Mouse (Mus musculus): ENCODE data around the gene Tpmt. TPM values are rescaled to one million over a fixed set of nuclear protein-coding genes. Genes with fewer than 3 reads are reported as not detected.

Tpmt gene
- polyA plus RNA-seq, 1 experiment from 2014 or later = 21.6 TPM

DNA sequence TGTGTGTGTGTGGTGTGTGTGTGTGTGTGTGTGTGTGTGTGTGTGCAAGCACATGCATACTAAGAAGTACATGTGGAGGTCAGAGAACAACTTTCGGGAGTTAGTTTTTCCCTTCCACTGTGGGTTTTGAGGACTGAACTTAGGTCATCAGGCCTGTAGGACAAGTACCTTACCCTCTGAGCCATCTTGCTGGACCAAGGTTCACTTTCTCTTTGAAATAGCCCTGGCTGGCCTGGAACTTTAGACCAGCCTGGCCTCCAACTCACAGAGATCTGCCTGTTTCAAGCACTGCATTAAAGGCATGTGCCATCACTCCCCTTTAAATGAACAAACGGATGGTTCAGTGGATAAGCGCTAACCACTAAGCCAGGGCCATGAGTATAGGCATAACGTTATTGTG lies 10.9 kb downstream of the Tpmt start:
- Histone ChIP-seq H3K9ac (no peak overlapping the region), H3K9me3 (no peaks in the 10 kb centered on the region), H3K4me1 (no peaks in the 10 kb centered on the region), H3K36me3 (replicated peaks) (no peaks in the 10 kb centered on the region; the same call in 1 of the 2 replicates), H3K4me2 (no peak overlapping the region), H3K27ac (no peak overlapping the region), H3K4me3 (no peak overlapping the region), H3K27me3 (replicated peaks) (no peaks in the 10 kb centered on the region)
- WGBS = 82% methylated on average over 4 of the region's 4 CpGs
- no peak for ATAC-seq (replicated peaks)

GRCm38 (mm10) chr13:47030376-47031107 lies 14.0 kb downstream of the Tpmt start:
- ATAC-seq (replicated peaks) = no peak
- Histone ChIP-seq H3K27me3 (replicated peaks) (no peaks in the 10 kb centered on the region), H3K4me3 (no peak overlapping the region), H3K27ac (no peak overlapping the region), H3K36me3 (replicated peaks) (no peaks in the 10 kb centered on the region; the same call in 1 of the 2 replicates), H3K9me3 (no peaks in the 10 kb centered on the region), H3K9ac (no peak overlapping the region), H3K4me1 (no peaks in the 10 kb centered on the region), H3K4me2 (no peak overlapping the region)
- WGBS = 90% methylated on average over 17 of the region's 17 CpGs

- WGBS = 78% methylated on average over 7 of the region's 7 CpGs
- Histone ChIP-seq H3K36me3 (replicated peaks) (no peaks in the 10 kb centered on the region), H3K4me2 (no peak overlapping the region), H3K9ac (no peak overlapping the region), H3K27me3 (replicated peaks) (no peaks in the 10 kb centered on the region), H3K9me3 (no peaks in the 10 kb centered on the region), H3K4me3 (no peak overlapping the region), H3K27ac (no peak overlapping the region), H3K4me1 (no peaks in the 10 kb centered on the region)
- ATAC-seq (replicated peaks) = no peak
Observed at GRCm38 (mm10) chr13:47020798-47021197, 23.7 kb downstream of the Tpmt start.

DNA sequence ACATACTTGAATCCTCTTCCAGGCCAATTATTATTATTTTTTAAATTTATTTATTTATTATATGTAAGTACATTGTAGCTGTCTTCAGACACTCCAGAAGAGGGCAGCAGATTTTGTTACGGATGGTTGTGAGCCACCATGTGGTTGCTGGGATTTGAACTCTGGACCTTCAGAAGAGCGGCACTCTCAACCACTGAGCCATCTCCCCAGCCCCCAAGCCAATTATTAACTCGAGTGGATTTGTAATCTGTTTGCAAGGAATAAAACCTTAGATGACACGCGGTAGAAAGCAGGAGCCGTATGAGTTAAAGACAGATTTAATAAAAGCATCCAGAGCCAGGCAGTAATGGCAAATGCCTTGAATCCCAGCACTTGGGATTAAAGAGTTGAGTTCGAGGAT lies 24.8 kb downstream of the Tpmt start:
- no peak for ATAC-seq (replicated peaks)
- H3K4me1 ChIP-seq = 0 out of 2 replicates have a peak, but pooled peaks cover 4% of the 10 kb centered on the region
- H3K27me3 ChIP-seq (replicated peaks) = no peaks in the 10 kb centered on the region
- H3K36me3 ChIP-seq (replicated peaks) = no peaks in the 10 kb centered on the region
- H3K9me3 ChIP-seq = no peaks in the 10 kb centered on the region
- H3K4me3 ChIP-seq = no peak overlapping the region
- no peak overlapping the region for H3K4me2 ChIP-seq
- H3K9ac ChIP-seq = no peak overlapping the region
- H3K27ac ChIP-seq = no peak overlapping the region
- 88% methylated on average over 7 of the region's 7 CpGs for WGBS

- Histone ChIP-seq H3K4me2 (no peak overlapping the region), H3K36me3 (replicated peaks) (no peaks in the 10 kb centered on the region), H3K9ac (no peak overlapping the region), H3K4me1 (peaks cover 13% of the 10 kb centered on the region), H3K27me3 (replicated peaks) (no peaks in the 10 kb centered on the region), H3K4me3 (no peak overlapping the region), H3K9me3 (no peaks in the 10 kb centered on the region), H3K27ac (no peak overlapping the region)
- WGBS = 42% methylated on average over 5 of the region's 5 CpGs
- no peak for ATAC-seq (replicated peaks)
Observed at GRCm38 (mm10) chr13:47017259-47017658, 27.3 kb downstream of the Tpmt start.

- peaks cover 13% of the 10 kb centered on the region for H3K4me1 ChIP-seq
- no peaks in the 10 kb centered on the region for H3K27me3 ChIP-seq (replicated peaks)
- 0 out of 2 replicates have a peak, but pooled peaks cover 3% of the 10 kb centered on the region for H3K36me3 ChIP-seq (replicated peaks)
- peaks cover 13% of the 10 kb centered on the region for H3K9me3 ChIP-seq
- ATAC-seq (replicated peaks) = peak; percentile 22; the same call in 1 of the 2 replicates
- 84% methylated on average over 5 of the region's 5 CpGs for WGBS
- peak overlapping the region; percentile 56; the same call in 1 of the 2 replicates for H3K9ac ChIP-seq
- no peak overlapping the region for H3K27ac ChIP-seq
- H3K4me3 ChIP-seq = peak overlapping the region; percentile 73
- H3K4me2 ChIP-seq = peak overlapping the region; percentile 100
Observed at GRCm38 (mm10) chr13:47015195-47015501, 29.4 kb downstream of the Tpmt start.

DNA sequence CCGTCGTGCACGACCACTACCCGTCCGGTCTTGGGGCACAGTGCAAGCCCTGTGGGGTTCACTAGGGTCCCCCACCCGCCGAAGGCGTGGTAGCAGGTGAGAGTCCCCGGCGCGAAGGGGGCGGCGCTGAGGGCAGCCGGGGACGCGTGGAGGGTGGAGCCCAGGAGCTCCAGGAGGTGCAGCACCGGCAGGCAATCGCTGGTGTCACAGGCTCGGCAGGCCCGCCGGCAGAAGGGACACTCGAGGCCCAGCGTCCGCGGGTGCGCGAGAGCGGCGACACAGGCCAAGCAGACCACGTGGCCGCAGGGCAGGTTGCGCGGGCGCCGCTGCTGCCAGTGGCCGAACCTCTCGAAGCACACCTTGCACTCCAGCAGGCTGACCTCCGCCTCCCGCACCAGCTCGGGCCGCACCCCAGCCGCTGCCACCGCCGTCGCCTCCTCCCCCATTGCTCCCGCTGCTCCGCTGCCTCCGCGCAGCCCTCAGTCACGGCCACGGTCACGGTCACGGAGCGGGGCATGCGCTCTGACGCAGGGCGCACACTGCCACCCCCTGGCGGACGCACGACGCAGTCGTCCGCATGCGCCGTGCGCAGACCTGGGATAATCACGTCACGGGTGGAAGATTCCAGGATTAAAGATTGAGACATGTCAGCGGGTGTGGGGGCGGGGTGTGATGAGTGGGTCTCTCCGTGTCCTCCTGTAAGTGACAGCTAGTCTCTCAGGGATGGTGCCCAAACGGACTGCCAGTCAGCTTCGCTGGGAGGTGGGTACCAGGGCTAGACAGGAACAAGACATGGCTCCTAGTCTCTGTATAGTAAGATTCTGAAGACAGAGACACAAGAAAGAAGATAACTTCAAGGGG lies 30.0 kb downstream of the Tpmt start, which contains the start of gene Nhlrc1:
TSS of gene Nhlrc1 (minus strand) at position 517 of the 861 bp plus-strand sequence.
- Histone ChIP-seq H3K9ac (peak within 1 kb of the TSS; percentile 56), H3K27me3 (replicated peaks) (no peaks in the 10 kb centered on the region), H3K4me1 (peaks cover 13% of the 10 kb centered on the region), H3K36me3 (replicated peaks) (0 out of 2 replicates have a peak, but pooled peaks cover 3% of the 10 kb centered on the region), H3K4me2 (peak within 1 kb of the TSS; percentile 100), H3K27ac (no peak within 1 kb of the TSS), H3K9me3 (peaks cover 17% of the 10 kb centered on the region), H3K4me3 (peak within 1 kb of the TSS; percentile 73)
- 2% methylated on average over 67 of the region's 73 CpGs for WGBS
- ATAC-seq (replicated peaks) = peak; percentile 94

- peak overlapping the region; percentile 100 for H3K4me2 ChIP-seq
- H3K27ac ChIP-seq = no peak overlapping the region
- peak; percentile 2; the same call in 1 of the 2 replicates for ATAC-seq (replicated peaks)
- H3K4me1 ChIP-seq = peaks cover 13% of the 10 kb centered on the region
- H3K36me3 ChIP-seq (replicated peaks) = 0 out of 2 replicates have a peak, but pooled peaks cover 3% of the 10 kb centered on the region
- peaks cover 20% of the 10 kb centered on the region for H3K9me3 ChIP-seq
- H3K27me3 ChIP-seq (replicated peaks) = no peaks in the 10 kb centered on the region
- WGBS = 63% methylated on average over 10 of the region's 10 CpGs
- peak overlapping the region; percentile 73 for H3K4me3 ChIP-seq
- peak overlapping the region; percentile 56; the same call in 1 of the 2 replicates for H3K9ac ChIP-seq
Observed at GRCm38 (mm10) chr13:47013740-47014139, 30.8 kb downstream of the Tpmt start.

DNA sequence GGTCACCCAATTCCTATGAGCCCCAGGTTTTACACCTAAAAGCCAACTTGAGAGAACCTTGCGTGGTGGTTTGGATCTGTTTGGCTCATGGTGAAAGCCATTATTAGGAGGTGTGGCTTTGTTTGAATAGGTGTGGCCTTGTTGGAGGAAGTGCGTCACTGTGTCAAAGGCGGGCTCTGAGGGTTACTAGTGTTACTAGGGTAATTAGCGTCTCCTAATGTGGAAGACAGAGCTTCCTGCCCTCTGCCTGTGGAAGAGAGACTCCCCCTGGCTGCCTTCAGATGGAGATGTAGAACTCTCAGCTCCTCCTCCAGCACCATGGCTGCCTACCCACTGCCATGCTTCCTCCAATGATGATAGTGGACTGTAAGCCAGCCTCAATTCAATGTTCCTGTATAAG lies 42.9 kb downstream of the Tpmt start:
- Histone ChIP-seq H3K4me3 (no peak overlapping the region), H3K36me3 (replicated peaks) (no peaks in the 10 kb centered on the region), H3K9me3 (no peaks in the 10 kb centered on the region), H3K9ac (no peak overlapping the region), H3K27ac (no peak overlapping the region), H3K4me2 (no peak overlapping the region), H3K4me1 (no peaks in the 10 kb centered on the region), H3K27me3 (replicated peaks) (no peaks in the 10 kb centered on the region)
- ATAC-seq (replicated peaks) = no peak
- 94% methylated on average over 4 of the region's 4 CpGs for WGBS

DNA sequence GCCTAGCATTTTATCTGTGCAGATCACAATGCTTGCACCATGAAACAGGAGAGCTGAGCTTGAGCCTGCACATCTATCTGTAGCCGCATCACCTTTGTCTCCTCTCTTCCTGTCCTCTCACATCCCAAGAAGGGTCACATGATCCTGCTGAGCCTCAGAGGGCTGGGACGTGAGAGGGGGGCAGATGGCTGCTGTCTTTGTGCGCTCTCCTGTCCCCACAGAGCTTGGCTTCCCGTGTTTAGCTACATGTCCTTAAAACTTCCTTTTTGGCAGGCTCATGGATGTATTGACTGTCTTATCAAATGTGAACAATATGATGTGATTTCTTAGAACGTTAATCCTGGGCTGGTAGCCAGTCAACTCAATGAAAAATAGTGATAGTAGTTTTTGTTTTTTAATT lies 45.0 kb downstream of the Tpmt start:
- no peak overlapping the region for H3K4me3 ChIP-seq
- WGBS = 68% methylated on average over 5 of the region's 5 CpGs
- no peak overlapping the region for H3K4me2 ChIP-seq
- no peaks in the 10 kb centered on the region for H3K36me3 ChIP-seq (replicated peaks)
- H3K9me3 ChIP-seq = no peaks in the 10 kb centered on the region
- ATAC-seq (replicated peaks) = no peak
- no peaks in the 10 kb centered on the region for H3K27me3 ChIP-seq (replicated peaks)
- H3K9ac ChIP-seq = no peak overlapping the region
- H3K27ac ChIP-seq = no peak overlapping the region
- no peaks in the 10 kb centered on the region for H3K4me1 ChIP-seq

DNA sequence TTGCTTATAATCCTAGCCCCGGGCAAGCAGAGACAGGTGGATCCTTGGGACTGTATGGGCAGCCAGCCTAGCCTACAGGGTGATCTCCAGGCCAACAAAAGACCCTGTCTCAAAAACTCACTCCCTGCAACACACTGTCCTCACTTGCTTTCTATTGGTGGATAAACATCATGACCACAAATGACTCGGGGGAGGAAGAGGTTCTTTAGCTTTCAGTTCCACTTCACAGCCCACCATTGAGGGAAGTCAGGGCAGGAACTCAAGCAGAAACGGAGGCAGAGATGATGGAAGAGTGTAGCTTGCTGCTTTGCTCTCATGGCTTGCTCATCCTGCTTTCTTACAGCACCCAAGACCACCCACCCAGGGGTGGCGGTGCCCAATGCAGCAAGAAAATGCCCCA lies 47.2 kb downstream of the Tpmt start:
- WGBS = 58% methylated on average over 4 of the region's 4 CpGs
- Histone ChIP-seq H3K9ac (no peak overlapping the region), H3K4me3 (no peak overlapping the region), H3K36me3 (replicated peaks) (no peaks in the 10 kb centered on the region), H3K4me2 (no peak overlapping the region), H3K9me3 (no peaks in the 10 kb centered on the region), H3K4me1 (no peaks in the 10 kb centered on the region), H3K27me3 (replicated peaks) (no peaks in the 10 kb centered on the region), H3K27ac (no peak overlapping the region)
- ATAC-seq (replicated peaks) = no peak

- no peak overlapping the region for H3K4me3 ChIP-seq
- WGBS = 92% methylated on average over 2 of the region's 2 CpGs
- no peaks in the 10 kb centered on the region for H3K9me3 ChIP-seq
- H3K27ac ChIP-seq = no peak overlapping the region
- no peak for ATAC-seq (replicated peaks)
- H3K27me3 ChIP-seq (replicated peaks) = no peaks in the 10 kb centered on the region
- no peak overlapping the region for H3K4me2 ChIP-seq
- H3K9ac ChIP-seq = no peak overlapping the region
- H3K36me3 ChIP-seq (replicated peaks) = no peaks in the 10 kb centered on the region
- H3K4me1 ChIP-seq = no peaks in the 10 kb centered on the region
Observed at GRCm38 (mm10) chr13:46993274-46993551, 51.3 kb downstream of the Tpmt start.

Measured in midbrain, embryonic 15.5 days (tissue).